Mouse (Mus musculus) MEL (cell line): ENCODE data around the gene Cd63.

ENCODE experiments used
- CTCF ChIP-seq, 3 experiments: IDR thresholded peaks in 2 of 3; conservative IDR thresholded peaks in 1 of 3; 2 replicates each; pipeline ENCODE4 v1.5.1; 2011 to 2012; ENCODE audit warnings: low read length in 3 of 3, low read depth in 2 of 3, mild to moderate bottlenecking in 2 of 3, improper control_type of control experiment in 1 of 3, inconsistent platforms in 1 of 3, mixed read lengths in 1 of 3, moderate library complexity in 1 of 3; ENCODE audit not compliant: control insufficient read depth in 1 of 3, insufficient read depth in 1 of 3, poor library complexity in 1 of 3, severe bottlenecking in 1 of 3
- EP300 ChIP-seq, 2 experiments: IDR thresholded peaks; 2 replicates each; pipeline ENCODE4 v1.6.1; 2011; ENCODE audit warnings: improper control_type of control experiment in 2 of 2, low read length in 2 of 2, low read depth in 1 of 2, mild to moderate bottlenecking in 1 of 2
- GATA1 ChIP-seq: IDR thresholded peaks from 2 replicates; pipeline ENCODE4 v1.6.1; 2011; ENCODE audit warnings: low read depth, low read length, improper control_type of control experiment
- HCFC1 ChIP-seq: IDR thresholded peaks from 2 replicates; pipeline ENCODE4 v1.6.1; 2012; ENCODE audit warnings: low read depth, mild to moderate bottlenecking, inconsistent platforms, low read length, improper control_type of control experiment, moderate library complexity
- MYB ChIP-seq: IDR thresholded peaks from 2 replicates; pipeline ENCODE4 v1.6.1; 2011; ENCODE audit warnings: mild to moderate bottlenecking, low read depth, low read length, improper control_type of control experiment
- RCOR1 ChIP-seq: IDR thresholded peaks from 2 replicates; pipeline ENCODE4 v1.6.1; 2012; ENCODE audit warnings: low read depth, mild to moderate bottlenecking, inconsistent platforms, low read length, improper control_type of control experiment
- SMC3 ChIP-seq: IDR thresholded peaks from 2 replicates; pipeline ENCODE4 v1.6.1; 2011; ENCODE audit warnings: low read depth, low read length, improper control_type of control experiment
- TAL1 ChIP-seq: IDR thresholded peaks from 2 replicates; pipeline ENCODE4 v1.6.1; 2012; ENCODE audit warnings: mild to moderate bottlenecking, inconsistent platforms, low read length, moderate library complexity, mixed read lengths
- USF1 ChIP-seq: IDR thresholded peaks from 2 replicates; pipeline ENCODE4 v1.6.1; 2014; ENCODE audit warnings: low read depth, mild to moderate bottlenecking, inconsistent platforms, low read length, improper control_type of control experiment, moderate library complexity

- TF ChIP-seq USF1 (no peak), MYB (no peak), EP300 (IDR thresholded peaks at IDR 0.05; ENCODE audit: low read depth in 1 of 2, low read length in 2 of 2) (no peak), SMC3 (no peak), CTCF (IDR thresholded peaks at IDR 0.05 in 2 of 3, conservative IDR thresholded peaks at IDR 0.05 in 1 of 3; ENCODE audit: control insufficient read depth in 1 of 3, insufficient read depth in 1 of 3, low read depth in 2 of 3, low read length in 3 of 3, poor library complexity in 1 of 3, severe bottlenecking in 1 of 3) (no peak), RCOR1 (no peak), GATA1 (no peak), TAL1 (no peak), HCFC1 (no peak)
Observed at GRCm38 (mm10) chr10:128909567-128910028, 8.8 kb downstream of the Cd63 start.
